Mouse (Mus musculus) G1E (cell line): ENCODE measurements around the gene Zfp423. TPM values are rescaled to one million over a fixed set of nuclear protein-coding genes. Genes with fewer than 3 reads are reported as not detected.

Experiments
- ATAC-seq: 2 replicates; pipeline ENCODE4 v1.8.0; 2016; ENCODE audit warnings: mild to moderate bottlenecking; ENCODE audit not compliant: insufficient number of reproducible peaks, poor library complexity, low FRiP score, severe bottlenecking; ENCODE audit errors: extremely low read depth
- DNase-seq: peaks from one replicate; pipeline ENCODE4 v3.0.0; 2012; ENCODE audit warnings: low spot score
- H3K27me3 ChIP-seq: 2 replicates; pipeline ENCODE4 v1.6.1; 2012; ENCODE audit warnings: mild to moderate bottlenecking, low read length, inconsistent platforms; ENCODE audit not compliant: insufficient read depth
- H3K36me3 ChIP-seq: replicated peaks from 2 replicates; pipeline ENCODE3; 2012; ENCODE audit warnings: mild to moderate bottlenecking, inconsistent platforms
- H3K4me1 ChIP-seq: 2 replicates; pipeline ENCODE4 v1.6.1; 2012; ENCODE audit warnings: low read depth, low read length, inconsistent platforms, mixed read lengths; ENCODE audit not compliant: insufficient read depth
- H3K4me3 ChIP-seq: 2 replicates; pipeline ENCODE4 v1.5.1; 2012; ENCODE audit warnings: low read depth, mild to moderate bottlenecking, inconsistent platforms, low read length, moderate library complexity, mixed read lengths
- H3K9me3 ChIP-seq: replicated peaks from 2 replicates; pipeline ENCODE4 v1.6.1; 2012; ENCODE audit warnings: inconsistent platforms
- CTCF ChIP-seq: IDR thresholded peaks from 2 replicates; pipeline ENCODE4 v1.5.1; 2012; ENCODE audit warnings: low read depth, low read length, inconsistent platforms, mixed read lengths
- GATA1 ChIP-seq: IDR thresholded peaks from 2 replicates; pipeline ENCODE4 v1.6.1; 2012; ENCODE audit warnings: borderline replicate concordance, low read length, inconsistent platforms, mixed read lengths
- GATA2 ChIP-seq: IDR thresholded peaks from 2 replicates; pipeline ENCODE4 v1.6.1; 2012; ENCODE audit warnings: low read depth, low read length, inconsistent platforms, borderline replicate concordance
- POLR2AphosphoS5 ChIP-seq: IDR thresholded peaks from 2 replicates; pipeline ENCODE4 v1.6.1; 2012; ENCODE audit warnings: low read depth, low read length, inconsistent platforms; ENCODE audit not compliant: insufficient replicate concordance
- TAL1 ChIP-seq: conservative IDR thresholded peaks from 2 replicates; pipeline ENCODE4 v1.6.1; 2012; ENCODE audit warnings: low read depth, low read length, inconsistent platforms, mixed read lengths
- polyA plus RNA-seq: library from polyadenylated mRNA; stranded (reverse); fragments of >175 nt; gene quantifications from 2 replicates; pipeline ENCODE4 v1.2.3, GENCODE M21; 2012
- total RNA-seq, 2 experiments: library from RNA; stranded (forward) in 1 of 2; stranded (reverse) in 1 of 2; fragments of 200-1000 nt in 1 of 2; fragments of >200 nt in 1 of 2; fragmentation: Nextera tagmentation in 1 of 2; gene quantifications; 2 replicates each; pipeline ENCODE4 v1.2.3; 2014 to 2017

Zfp423 gene
- total and polyA plus RNA-seq, 3 experiments, result not detected

DNA sequence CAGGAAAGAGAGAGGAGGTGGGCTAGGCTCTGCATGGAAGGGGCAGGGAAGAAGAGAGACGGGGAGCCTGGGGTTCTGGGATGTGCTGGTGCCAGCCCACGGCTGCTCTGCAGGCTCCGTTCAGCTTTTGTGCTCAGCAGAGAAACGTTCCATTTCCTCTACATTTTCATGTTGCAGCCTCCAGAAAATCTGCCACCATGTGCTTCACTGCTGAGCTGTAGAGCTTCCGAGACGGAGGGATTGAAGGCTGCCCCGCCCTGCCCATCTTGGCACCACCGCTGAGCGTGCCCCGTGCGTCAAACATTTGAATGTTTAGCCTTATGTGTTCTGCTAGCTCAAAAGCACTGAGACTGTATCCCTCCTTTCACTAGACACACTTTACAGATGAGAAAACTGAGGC lies 159.3 kb downstream of the Zfp423 start:
- H3K4me1 ChIP-seq, result no peaks in the 10 kb centered on the region
- no peaks in the 10 kb centered on the region for H3K27me3 ChIP-seq
- DNase-seq (no peak), ATAC-seq (no peak)
- peak overlapping the region; percentile 23; the same call in 1 of the 2 replicates for H3K4me3 ChIP-seq
- TF ChIP-seq CTCF (no peak), TAL1 (no peak), GATA2 (no peak), GATA1 (no peak)
- peaks cover 89% of the 10 kb centered on the region for H3K9me3 ChIP-seq
- H3K36me3 ChIP-seq, result no peaks in the 10 kb centered on the region

GRCm38 (mm10) chr8:87796234-87796633 lies 163.2 kb downstream of the Zfp423 start:
- Histone ChIP-seq H3K4me1 (no peaks in the 10 kb centered on the region), H3K36me3 (no peaks in the 10 kb centered on the region), H3K4me3 (no peak overlapping the region), H3K9me3 (peaks cover 82% of the 10 kb centered on the region), H3K27me3 (no peaks in the 10 kb centered on the region)
- TF ChIP-seq GATA2 (no peak), POLR2AphosphoS5 (no peak), GATA1 (no peak), CTCF (no peak), TAL1 (no peak)
- ATAC-seq, result no peak
- no peak for DNase-seq

- Histone ChIP-seq H3K36me3 (no peaks in the 10 kb centered on the region), H3K9me3 (peaks cover 80% of the 10 kb centered on the region), H3K27me3 (no peaks in the 10 kb centered on the region), H3K4me1 (no peaks in the 10 kb centered on the region), H3K4me3 (no peak overlapping the region)
- ATAC-seq, result no peak
- TF ChIP-seq GATA1, result no peak
- TF ChIP-seq POLR2AphosphoS5, result no peak
- no peak for TF ChIP-seq TAL1
- TF ChIP-seq CTCF, result no peak
- no peak for TF ChIP-seq GATA2
- DNase-seq, result no peak
Observed at GRCm38 (mm10) chr8:87794639-87795038, 164.8 kb downstream of the Zfp423 start.

DNA sequence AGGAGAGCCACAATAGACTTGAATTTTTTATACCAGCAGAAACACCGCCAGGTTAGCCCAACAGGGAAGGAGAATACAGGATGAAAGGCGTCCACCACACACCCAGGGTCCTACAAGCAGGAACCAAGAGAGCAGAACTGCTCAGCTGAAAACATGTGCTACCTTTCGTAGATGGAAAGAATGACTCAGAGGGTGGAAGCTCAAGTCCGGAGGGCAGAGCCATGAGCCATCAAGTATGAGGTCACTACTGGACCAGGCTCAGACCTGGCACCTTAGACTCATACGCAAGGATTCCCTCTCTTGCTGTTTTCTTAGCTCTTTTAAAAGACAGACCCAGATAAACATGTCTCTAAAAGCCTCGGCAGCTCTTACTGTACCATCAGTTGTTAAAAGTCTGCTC lies 168.3 kb downstream of the Zfp423 start:
- H3K4me3 ChIP-seq, result no peak overlapping the region
- ATAC-seq, result no peak
- TF ChIP-seq CTCF (no peak), TAL1 (no peak), GATA2 (no peak)
- H3K36me3 ChIP-seq, result no peaks in the 10 kb centered on the region
- no peaks in the 10 kb centered on the region for H3K27me3 ChIP-seq
- H3K4me1 ChIP-seq, result no peaks in the 10 kb centered on the region
- DNase-seq, result no peak
- peaks cover 76% of the 10 kb centered on the region for H3K9me3 ChIP-seq

DNA sequence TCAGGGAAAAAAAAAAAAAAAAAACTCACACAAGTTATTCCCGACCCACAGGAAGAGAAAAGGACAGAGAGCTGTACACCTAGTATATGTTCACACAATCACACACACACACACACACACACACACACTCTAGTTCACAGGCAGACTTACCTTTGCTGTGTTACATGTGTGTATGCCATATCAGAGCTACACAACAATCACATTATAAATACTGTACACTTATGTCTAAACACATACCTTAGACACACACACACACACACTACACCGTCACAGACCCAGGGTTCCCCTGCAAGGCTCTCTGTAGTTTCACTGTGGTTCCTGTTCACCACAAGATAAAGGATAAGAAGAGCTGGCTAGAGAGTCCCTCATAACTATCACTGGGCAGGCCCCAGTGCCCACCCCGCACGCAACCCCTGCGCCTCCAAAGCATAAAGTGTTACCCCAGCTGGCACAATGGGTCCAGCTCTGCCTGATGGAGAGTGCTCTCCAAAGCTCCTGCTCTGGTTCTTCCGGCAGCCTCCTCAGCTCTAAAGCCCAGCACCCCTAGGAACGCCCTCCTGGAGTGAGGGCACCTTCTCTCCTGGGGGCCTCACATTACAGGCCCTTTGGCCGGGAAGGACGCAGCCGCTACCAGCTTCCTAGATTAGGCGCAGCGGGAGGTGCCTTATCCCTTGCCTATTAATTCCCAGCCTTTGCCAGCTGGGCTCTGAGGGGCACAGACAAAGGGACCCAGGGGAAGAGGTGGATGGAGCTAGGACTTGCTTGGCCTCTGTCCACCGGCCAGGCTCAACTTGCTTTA lies 174.6 kb downstream of the Zfp423 start:
- no peaks in the 10 kb centered on the region for H3K4me1 ChIP-seq
- ATAC-seq (no peak), DNase-seq (no peak)
- H3K36me3 ChIP-seq, result no peaks in the 10 kb centered on the region
- H3K9me3 ChIP-seq, result peaks cover 92% of the 10 kb centered on the region
- no peak overlapping the region for H3K4me3 ChIP-seq
- no peaks in the 10 kb centered on the region; the same call in 1 of the 2 replicates for H3K27me3 ChIP-seq
- no peak for TF ChIP-seq GATA1
- no peak for TF ChIP-seq TAL1
- no peak for TF ChIP-seq CTCF
- TF ChIP-seq POLR2AphosphoS5, result no peak
- TF ChIP-seq GATA2, result no peak

DNA sequence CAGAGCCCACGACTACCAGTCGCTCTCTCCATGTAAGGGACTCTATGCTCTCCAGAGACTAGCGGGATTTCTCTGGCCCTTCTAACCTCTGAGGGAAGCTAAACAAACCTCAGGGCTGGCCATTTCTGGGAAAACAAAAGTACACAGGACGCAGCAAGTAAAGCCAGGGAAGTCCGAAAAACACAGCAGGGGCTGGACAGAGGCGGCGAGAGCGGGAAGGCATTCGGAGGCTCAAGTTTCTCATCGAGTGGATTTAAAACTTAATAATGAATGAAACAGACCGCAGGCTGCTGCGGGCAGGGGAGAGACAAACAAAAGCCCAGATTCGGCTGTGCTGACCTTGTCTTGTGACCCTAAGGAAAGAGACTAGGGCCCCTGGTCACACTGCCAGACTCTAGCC lies 175.2 kb downstream of the Zfp423 start:
- TF ChIP-seq GATA2, result no peak
- TF ChIP-seq TAL1, result no peak
- TF ChIP-seq POLR2AphosphoS5, result no peak
- TF ChIP-seq GATA1, result no peak
- no peak for TF ChIP-seq CTCF
- H3K4me1 ChIP-seq, result no peaks in the 10 kb centered on the region
- no peaks in the 10 kb centered on the region for H3K36me3 ChIP-seq
- peaks cover 92% of the 10 kb centered on the region for H3K9me3 ChIP-seq
- no peak for DNase-seq
- no peak for ATAC-seq
- H3K4me3 ChIP-seq, result no peak overlapping the region
- no peaks in the 10 kb centered on the region; the same call in 1 of the 2 replicates for H3K27me3 ChIP-seq
